Mouse (Mus musculus): ENCODE data around the gene Nav2. TPM values are rescaled to one million over a fixed set of nuclear protein-coding genes. Genes with fewer than 3 reads are reported as not detected.

The Nav2 gene
- total RNA-seq, 2 experiments from 2014 or later, result 60.0 to 64.1 TPM

GRCm38 (mm10) chr7:49132851-49133351 is 224.4 kb downstream of the Nav2 start:
- intact Hi-C loops (cut with DNase I), result loop anchor here (1.0 to 10.0 kb wide), 4 partner anchors 118 to 472 kb away; no protein-coding TSS in a partner anchor
- peak; percentile 75 to 87 for DNase-seq

- intact Hi-C loops (cut with DNase I), result loop anchor here (10.0 kb wide), 1 partner anchor 470 kb away; no protein-coding TSS in a partner anchor
- no peak for DNase-seq
Measured at GRCm38 (mm10) chr7:49134396-49134795, 225.9 kb downstream of the Nav2 start.

- no peak for DNase-seq
- intact Hi-C loops (cut with DNase I), result loop anchor here (10.0 kb wide), 1 partner anchor 465 kb away; no protein-coding TSS in a partner anchor
Measured at GRCm38 (mm10) chr7:49139762-49140161, 231.2 kb downstream of the Nav2 start.

GRCm38 (mm10) chr7:49143966-49144365 is 235.4 kb downstream of the Nav2 start:
- intact Hi-C loops (cut with DNase I), result no loop called here
- DNase-seq, result no peak

GRCm38 (mm10) chr7:49145749-49146670 is 237.5 kb downstream of the Nav2 start:
- peak; percentile 54 to 74 for DNase-seq
- intact Hi-C loops (cut with DNase I), result loop anchor here (5.0 kb wide), 1 partner anchor 101 kb away; no protein-coding TSS in a partner anchor

GRCm38 (mm10) chr7:49152297-49152696 is 243.8 kb downstream of the Nav2 start:
- DNase-seq, result no peak
- intact Hi-C loops (cut with DNase I), result no loop called here

- intact Hi-C loops (cut with DNase I), result no loop called here
- no peak for DNase-seq
Measured at GRCm38 (mm10) chr7:49152713-49153112, 244.2 kb downstream of the Nav2 start.

- intact Hi-C loops (cut with DNase I), result no loop called here
- peak; percentile 45 to 63 for DNase-seq
Measured at GRCm38 (mm10) chr7:49158641-49159381, 250.3 kb downstream of the Nav2 start.

GRCm38 (mm10) chr7:49159646-49160555 is 251.4 kb downstream of the Nav2 start:
- intact Hi-C loops (cut with DNase I), result loop anchor here (5.0 kb wide), 1 partner anchor 87 kb away; no protein-coding TSS in a partner anchor
- peak; percentile 26 to 47 for DNase-seq

- intact Hi-C loops (cut with DNase I), result loop anchor here (5.0 kb wide), 1 partner anchor 85 kb away; no protein-coding TSS in a partner anchor
- peak; percentile 35 to 46 for DNase-seq
Measured at GRCm38 (mm10) chr7:49162079-49162478, 253.6 kb downstream of the Nav2 start.

GRCm38 (mm10) chr7:49163789-49164188 is 255.3 kb downstream of the Nav2 start:
- DNase-seq, result peak; percentile 15 to 31
- intact Hi-C loops (cut with DNase I), result loop anchor here (5.0 kb wide), 1 partner anchor 84 kb away; no protein-coding TSS in a partner anchor

- intact Hi-C loops (cut with DNase I), result loop anchor here (5.0 kb wide), 1 partner anchor 82 kb away; no protein-coding TSS in a partner anchor
- DNase-seq, result no peak
Measured at GRCm38 (mm10) chr7:49164868-49165267, 256.4 kb downstream of the Nav2 start.

GRCm38 (mm10) chr7:49172926-49173325 is 264.4 kb downstream of the Nav2 start:
- peak; percentile 23 to 47 for DNase-seq

GRCm38 (mm10) chr7:49175784-49176409 is 267.4 kb downstream of the Nav2 start:
- intact Hi-C loops (cut with DNase I), result no loop called here
- DNase-seq, result peak in 1 of 2 experiments; percentile 31

More at GRCm38 (mm10) chr7:49172926-49173325, 264.4 kb downstream of the Nav2 start:
- intact Hi-C loops (cut with DNase I), result no loop called here

GRCm38 (mm10) chr7:49176590-49177201 is 268.2 kb downstream of the Nav2 start:
- DNase-seq, result peak; percentile 19 to 28

GRCm38 (mm10) chr7:49178217-49178616 is 269.7 kb downstream of the Nav2 start:
- intact Hi-C loops (cut with DNase I), result no loop called here
- no peak for DNase-seq

More at GRCm38 (mm10) chr7:49176590-49177201, 268.2 kb downstream of the Nav2 start:
- intact Hi-C loops (cut with DNase I), result no loop called here

GRCm38 (mm10) chr7:49181010-49181409 is 272.5 kb downstream of the Nav2 start:
- intact Hi-C loops (cut with DNase I), result no loop called here
- no peak for DNase-seq

GRCm38 (mm10) chr7:49182427-49182826 is 273.9 kb downstream of the Nav2 start:
- intact Hi-C loops (cut with DNase I), result no loop called here
- DNase-seq, result no peak
